Mouse (Mus musculus) CH12.LX (cell line): ENCODE measurements at regions not wholly inside any gene's neighbourhood (a gene's known extent, or its start where the extent isn't known, plus 50 kb on each side); places are given as distances from the start of the nearest gene placed in this dataset.

Experiments used
- CTCF ChIP-seq, 2 experiments: IDR thresholded peaks in 1 of 2; conservative IDR thresholded peaks in 1 of 2; 2 replicates each; pipeline ENCODE4 v1.5.1; 2011 to 2012; ENCODE audit warnings: low read depth in 2 of 2, low read length in 2 of 2, improper control_type of control experiment in 1 of 2, inconsistent platforms in 1 of 2, mild to moderate bottlenecking in 1 of 2, moderate library complexity in 1 of 2
- POLR2A ChIP-seq: IDR thresholded peaks from 2 replicates; pipeline ENCODE4 v1.6.1; 2011; ENCODE audit warnings: low read depth, mild to moderate bottlenecking, improper control_type of control experiment, low read length

DNA sequence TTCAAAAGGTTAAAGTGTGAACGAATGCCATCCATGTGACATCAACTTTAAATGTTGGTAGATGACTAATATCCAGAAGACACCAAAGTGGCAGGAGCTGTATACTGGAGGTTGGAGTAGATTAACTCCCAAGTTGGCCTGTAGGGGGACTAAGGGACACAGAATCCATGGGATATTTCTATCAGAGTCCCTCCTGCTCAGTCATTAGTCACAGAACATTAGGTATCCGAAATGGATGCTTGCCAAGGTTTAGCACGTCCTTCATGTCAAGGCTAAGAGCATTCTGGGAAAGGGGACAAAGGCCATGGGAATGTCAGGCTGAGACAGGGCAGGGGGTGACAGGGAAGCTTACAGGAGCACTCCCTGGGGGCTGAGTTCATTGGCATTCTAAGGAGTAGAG is 211.8 kb downstream of the 1500009L16Rik start:
- TF ChIP-seq CTCF (conservative IDR thresholded peaks at IDR 0.05 in 1 of 2, IDR thresholded peaks at IDR 0.05 in 1 of 2; ENCODE audit: low read depth in 2 of 2, low read length in 2 of 2) (peak; percentile 25 to 48; a peak in 3 of 4 replicates), POLR2A (no peak)
